Mouse (Mus musculus) frontal cortex, postnatal 14 days (tissue): ENCODE results near the gene Mlxip.

Experiments
- DNase-seq, 2 experiments: peaks; one replicate each; pipeline ENCODE4 v3.0.0; 2022; ENCODE audit warnings: low spot score in 2 of 2

Mlxip gene

DNA sequence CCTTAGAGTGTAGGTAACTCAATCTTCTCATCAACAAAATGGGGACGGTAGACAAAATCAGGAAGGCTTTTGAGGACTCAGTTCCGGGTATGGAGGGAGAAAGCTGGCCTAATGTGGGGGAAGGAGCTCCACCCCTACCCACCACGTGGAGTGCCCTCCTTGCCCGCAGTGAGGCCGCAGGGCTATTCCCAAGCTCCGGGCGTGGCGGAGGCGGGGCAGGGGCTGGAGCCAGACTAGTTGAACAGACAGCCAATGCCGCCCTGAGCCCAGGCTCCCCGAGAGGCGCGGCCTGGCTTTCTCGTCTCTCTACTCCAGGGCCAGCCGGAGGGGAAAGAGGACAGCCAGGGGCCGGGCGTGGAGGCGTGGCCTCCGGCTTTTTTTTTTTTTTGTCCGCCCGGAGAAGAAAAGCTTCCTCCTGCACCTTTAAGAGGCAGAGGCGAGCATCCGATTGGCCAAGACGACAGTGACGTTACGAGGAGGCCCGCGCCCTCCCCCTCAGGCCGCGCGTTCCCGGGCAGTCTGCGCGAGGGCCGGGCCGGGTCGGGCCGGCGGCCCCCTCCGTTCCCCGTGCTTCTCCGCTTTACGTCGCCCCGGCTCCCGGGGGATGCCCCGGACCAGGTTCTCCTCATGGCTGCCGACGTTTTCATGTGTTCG, at the start of gene Mlxip:
Gene Mlxip (plus strand): TSS at position 496 of the 654 bp plus-strand sequence.
- DNase-seq = peak; percentile 86 to 88

DNA sequence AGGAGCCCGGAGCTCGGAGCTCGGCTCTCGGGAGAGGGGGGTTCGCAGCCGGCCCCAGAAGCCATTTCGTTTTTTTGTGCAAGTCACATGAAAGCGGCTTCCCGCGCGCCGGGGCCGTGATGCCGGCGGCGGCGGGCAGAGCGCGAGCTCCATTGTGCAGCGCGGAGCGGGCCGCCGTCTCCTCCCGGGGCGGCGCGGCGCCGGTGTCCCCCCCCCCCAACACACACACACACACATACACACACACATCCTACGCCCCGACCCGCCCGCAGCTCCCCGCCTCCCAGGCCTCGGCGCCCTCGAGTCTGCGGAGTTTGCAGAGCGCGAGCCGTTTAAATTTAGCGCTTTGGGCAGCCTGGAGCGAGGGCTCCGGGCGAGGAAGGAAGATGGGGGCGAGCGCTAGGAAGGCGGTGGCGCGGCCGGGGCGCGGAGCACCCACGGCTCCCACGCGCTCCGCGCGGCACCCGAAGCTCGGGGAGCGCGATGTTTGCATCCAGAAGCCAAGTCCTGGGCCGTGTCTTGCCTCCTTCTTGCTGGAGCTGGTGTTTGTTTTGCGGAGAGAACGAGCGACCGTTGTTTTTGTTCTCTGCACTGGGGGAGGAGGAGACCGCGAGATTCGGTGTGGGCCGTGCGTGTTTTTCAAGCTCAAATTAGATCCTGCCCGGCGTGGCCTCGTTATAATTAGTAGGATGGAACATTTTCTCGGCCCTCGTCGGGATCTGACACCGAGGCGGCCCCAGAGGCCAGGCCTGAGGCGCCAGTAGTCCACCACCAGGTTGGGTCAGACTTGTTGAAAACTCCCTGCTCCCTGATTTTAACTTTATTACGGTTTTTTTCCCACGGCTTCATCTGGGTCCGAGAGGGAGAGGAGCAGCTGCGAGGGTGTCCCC, 49.4 kb upstream of the Mlxip start:
- peak; percentile 40 to 49 for DNase-seq

DNA sequence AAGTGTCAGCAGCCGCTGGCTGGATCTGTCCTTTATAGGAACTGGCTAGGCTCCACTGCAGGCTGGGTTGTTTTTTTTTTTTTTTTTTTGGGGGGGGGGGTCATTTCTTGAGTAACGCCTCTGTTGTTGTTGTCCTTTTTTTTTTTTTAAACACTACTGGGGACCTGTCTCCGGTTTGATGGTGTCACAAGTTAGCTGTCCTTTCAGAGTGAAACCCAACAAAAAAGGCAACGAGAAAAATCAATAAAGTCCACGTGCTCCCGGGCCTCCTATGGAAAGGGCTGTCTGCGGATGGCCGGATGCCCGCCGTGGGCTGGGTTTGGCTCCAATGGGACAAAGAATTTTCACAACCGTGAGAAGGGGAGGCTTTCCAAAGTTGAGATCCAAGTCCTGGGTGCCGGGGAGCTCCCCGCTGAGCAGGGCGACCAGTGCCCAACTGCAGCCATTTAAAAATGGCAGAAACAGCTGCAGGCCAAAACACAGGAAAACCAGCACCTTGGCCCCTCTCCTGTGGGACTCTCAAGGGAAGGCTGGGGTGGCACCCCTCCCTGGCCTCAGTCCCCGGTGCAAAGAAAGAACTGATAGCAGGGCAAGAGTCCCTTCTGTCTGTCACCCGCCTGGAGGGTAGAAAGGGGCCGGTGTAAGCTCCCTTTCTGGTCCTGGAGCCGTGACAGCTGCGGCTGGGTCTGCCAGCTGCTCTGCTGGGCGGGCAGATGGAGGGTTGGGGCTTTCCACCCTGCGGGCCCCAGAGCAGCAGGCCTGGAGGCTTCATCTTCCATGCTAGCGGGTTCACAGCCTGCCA, 48.5 kb upstream of the Mlxip start:
- DNase-seq = peak in 1 of 2 experiments; percentile 38

DNA sequence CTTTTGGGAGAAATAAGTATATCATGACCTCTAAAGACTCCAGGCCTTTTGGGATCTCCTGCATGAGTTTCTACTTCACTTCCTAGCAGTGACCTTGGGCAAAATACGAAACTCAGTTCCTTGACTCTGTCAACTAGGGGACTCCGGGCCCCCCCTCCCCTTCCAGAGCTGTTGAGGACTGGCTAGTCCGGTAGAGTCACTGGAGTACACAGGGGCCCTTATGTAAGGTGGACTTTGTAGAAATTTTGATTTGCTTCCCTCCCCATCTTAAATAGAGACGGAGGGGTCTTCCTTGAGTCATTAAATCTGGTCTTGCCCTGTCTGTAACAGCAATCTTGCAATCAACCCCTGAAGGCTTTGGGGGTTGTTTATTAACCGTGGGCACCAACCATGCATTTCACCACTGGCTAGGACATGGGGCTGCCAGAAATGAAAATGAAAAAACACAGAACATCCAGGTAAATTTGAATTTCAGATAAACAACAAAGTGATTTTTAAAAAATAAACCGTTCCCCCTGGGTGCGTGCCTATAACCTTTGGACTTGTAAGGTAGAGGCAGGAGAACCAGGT, 47.8 kb upstream of the Mlxip start:
- no peak for DNase-seq

DNA sequence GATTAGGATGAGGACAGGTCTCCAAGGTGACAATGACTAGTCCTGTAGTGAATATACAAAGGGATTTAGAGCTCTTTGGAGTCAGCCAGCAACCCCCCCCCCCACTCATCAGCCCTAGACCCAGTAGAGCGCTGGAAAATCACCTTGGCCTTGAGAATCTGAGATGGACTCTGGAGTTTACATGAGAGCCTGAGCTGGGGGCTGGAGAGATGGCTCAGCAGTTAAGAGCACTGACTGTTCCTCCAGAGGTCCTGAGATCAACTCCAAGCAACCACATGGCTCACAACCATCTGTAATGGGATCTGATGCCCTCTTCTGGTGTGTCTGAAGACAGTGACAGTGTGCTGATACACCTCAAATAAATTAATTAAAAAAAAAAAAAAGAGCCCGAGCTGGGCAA, 46.6 kb upstream of the Mlxip start:
- no peak for DNase-seq

DNA sequence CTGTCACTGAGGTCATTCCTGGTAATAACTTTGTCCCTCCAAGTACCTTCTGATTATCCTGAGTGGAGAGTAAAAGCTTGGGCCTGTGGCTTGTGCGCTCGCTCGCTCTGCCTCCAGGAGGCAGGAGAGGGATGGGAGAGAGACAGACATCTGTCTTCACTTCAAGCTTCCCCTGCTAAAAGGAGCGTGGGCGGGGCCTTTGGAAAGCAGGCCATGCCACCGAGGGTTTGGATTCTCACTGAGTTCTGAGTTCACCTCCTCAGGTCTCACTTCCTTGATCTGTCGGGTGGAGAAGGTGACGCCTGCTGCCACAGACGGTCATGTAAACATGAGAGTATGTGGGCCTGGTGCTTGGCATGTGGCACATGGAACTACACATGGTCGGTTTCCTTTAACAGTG, 44.2 kb upstream of the Mlxip start:
- no peak for DNase-seq

DNA sequence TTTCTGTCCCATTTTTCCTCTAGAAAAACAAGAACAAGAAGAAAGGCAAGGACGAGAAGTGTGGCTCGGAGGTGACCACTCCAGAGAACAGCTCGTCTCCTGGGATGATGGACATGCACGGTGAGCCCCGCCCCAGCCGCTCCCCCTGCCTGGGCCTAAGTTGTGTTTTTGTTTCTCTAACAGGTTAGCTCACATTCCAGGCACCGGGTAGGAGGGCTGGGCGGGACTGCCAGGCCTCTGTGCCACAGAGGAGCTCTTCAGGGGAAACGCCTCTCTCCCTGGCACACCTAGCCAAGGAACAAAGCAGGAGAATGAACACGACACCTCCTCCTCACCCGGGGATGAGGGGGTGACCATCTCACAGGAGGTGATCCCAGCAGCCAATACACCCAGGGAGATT, 38.7 kb upstream of the Mlxip start:
- DNase-seq = no peak

DNA sequence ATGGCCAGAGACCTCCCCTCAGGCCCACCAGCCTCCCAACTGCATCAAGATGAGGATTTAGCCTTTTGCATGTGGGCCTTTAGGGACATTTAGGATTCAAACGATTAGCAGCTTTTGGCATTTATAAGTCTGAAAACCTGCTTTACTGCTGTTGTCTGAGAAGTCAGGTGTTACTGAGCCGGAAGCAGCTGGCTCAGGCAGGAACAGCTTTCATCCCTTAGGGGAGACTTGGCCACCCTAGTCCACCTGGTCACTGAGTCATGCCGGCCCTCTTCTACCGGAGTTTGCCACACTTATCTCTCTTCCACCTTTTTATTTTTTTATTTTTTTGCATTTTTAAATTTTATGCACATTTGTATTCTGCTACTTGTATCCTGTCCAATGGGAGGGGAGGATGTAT, 37.3 kb upstream of the Mlxip start:
- DNase-seq = no peak

DNA sequence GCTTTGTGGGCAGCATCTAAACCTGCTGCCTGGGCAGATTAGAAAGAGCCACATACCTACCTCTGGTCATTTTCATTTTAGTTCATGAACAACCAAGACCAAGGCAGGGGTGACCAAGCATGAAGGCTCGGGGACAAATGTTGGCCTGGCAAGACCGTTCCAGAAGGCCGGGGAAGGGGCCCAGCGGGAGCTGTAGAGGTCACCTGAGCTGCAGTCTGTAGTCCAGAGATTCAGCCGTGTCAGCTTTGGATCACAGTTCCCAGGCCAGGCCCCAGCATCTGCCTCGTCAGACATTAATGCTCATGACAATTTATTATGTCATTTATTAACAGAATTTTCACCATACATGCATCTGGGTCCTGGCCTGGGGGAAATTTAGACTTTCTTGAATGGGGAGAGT, 35.2 kb upstream of the Mlxip start:
- no peak for DNase-seq

DNA sequence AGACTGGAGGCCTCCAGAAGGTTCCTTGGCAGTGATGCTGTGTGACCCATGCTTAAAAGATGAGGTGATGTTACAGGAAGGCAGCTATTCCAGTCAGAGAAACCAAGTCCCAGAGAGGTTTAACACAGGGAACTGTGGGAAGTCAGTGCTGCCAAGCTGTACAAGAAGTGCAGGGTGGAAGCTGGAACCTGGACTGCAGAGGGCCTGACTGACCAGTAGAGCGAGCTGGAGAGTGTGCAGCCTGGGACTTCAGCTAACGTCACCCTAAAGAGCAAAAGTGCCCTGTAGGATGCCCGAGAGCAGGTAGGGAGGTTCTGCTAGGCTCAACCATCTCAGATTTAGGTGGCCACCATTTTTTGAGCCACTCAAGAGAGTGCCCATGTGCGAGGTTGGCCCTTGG, 31.7 kb upstream of the Mlxip start:
- no peak for DNase-seq

DNA sequence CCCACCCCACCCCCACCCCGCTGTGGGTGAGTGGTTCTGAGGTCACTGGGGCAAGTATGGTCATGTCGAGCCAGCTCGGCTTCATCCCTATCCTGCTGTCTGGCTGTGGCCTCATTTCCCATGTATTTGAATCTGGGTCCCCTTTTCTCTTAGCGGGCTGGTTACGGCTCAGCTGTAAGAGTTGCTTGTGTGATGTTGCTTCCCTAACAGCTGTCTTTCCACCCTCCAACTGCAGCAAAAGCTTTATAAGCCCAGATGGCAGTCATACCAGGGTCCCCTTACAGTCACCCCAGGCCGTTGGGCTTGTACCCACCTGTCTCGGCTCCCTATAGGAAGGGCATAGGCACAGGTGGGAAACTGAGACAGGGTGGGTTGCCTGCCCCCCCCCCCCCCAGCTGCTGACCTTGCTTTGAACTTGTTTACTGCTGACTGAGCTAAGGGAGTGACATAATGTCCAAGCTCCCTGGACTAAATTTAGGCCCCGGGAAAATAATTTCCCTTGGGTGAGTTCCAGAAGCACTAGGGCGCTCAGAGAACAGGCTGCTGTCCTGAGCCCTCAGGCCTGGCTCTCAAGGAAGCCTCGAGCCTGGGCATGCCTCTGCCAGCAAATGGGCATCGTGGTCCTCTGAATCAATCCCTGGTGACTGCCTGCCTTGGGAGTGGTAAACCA, 30.2 kb upstream of the Mlxip start:
- no peak for DNase-seq

DNA sequence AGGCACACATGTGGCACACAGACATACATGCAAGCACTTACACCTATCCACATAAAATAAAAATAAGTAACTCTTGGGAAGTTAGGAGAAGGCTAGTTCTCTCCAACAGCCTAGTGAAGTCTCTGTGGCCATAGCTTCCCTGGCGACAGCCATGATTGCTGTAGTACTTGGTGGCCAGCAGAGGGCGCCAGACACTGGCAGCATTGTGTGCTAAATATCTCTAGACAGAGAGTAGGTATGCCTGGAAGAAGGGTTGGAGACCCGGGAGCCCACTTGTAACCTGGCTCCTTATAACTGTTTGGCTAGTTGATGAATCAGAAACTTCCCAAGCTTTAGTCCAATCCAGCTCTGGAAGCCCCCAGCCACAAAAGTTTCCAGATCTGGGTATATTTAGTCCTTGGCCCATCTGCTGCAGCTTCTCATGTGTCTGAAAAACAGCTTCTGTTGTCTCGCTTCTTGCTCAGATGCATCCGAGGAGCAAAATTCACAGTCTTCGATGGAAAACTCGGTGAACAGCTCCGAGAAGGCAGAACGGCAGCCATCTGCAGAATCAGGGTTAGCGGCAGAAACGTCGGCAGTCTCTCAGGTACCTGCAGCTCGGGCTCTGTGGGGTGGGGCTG, 25.6 kb upstream of the Mlxip start:
- no peak for DNase-seq

DNA sequence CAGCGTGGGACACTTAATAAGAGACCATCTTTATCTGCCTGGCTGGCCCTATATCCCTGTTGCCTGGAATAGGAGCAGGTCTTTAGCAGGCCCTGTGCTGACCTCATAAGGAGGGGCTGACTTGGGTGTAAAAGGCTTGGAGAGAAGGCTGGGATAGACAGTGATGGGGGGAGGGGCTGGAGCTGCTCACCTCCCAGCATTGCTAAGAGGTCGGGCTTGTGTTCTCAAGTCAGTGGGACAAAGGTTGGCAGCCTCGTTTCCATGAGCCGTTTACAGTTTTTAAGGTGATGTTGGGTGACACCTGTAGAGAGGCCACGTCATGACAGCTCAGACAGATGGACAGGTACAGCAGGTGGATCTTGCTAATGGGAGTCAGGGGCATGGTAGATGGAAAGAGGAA, 24.5 kb upstream of the Mlxip start:
- DNase-seq = no peak

DNA sequence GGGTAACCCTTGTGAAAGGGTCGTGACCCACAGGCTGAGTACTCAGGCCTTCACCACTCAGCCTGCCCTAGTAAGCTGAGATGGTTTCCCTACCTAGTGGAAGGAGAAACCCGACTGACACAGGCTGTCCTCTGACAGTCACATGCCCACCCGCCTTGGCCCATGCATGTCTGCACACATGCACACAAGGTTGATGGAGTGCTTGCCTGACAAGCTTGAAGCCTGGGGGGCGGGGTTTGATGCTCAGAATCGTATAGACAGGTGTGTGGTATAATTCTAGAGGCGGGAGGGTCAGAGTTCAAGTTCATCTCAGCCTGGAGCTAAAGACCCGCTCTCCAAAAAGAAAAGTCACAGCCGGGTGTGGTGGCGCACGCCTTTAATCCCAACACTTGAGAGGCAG, 19.3 kb upstream of the Mlxip start:
- no peak for DNase-seq

DNA sequence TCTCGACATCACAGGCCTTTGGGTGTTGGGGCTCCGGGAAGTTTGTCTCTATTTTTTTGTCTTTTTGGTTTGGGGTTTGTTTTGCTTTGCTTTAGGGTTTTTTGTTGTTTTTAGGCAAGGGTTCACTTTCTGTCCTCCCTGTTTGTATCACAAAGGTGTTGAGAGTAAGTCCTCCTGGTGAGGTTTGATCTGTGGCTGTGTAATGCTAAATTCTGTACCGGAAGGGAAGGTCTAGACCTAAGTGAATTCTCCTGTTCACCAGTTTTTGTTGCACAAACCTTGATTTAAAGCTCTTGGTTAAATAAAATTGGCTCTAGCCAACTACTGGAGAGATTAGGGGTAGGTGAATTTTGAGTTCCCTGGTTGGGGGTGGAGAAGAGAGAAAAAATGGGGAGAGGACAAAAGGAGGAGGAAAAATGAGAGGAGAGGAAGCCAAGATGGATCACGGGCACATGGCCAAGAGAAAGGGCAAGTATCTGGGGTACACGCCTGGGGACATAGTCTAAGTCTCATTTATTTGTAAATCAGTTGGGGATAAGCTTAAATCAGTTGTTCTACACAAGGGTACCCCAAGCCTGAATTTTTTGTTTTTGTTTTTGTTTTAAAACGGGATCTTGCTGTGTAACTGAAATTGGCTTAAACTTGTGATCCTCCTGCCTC, 18.7 kb upstream of the Mlxip start:
- no peak for DNase-seq

DNA sequence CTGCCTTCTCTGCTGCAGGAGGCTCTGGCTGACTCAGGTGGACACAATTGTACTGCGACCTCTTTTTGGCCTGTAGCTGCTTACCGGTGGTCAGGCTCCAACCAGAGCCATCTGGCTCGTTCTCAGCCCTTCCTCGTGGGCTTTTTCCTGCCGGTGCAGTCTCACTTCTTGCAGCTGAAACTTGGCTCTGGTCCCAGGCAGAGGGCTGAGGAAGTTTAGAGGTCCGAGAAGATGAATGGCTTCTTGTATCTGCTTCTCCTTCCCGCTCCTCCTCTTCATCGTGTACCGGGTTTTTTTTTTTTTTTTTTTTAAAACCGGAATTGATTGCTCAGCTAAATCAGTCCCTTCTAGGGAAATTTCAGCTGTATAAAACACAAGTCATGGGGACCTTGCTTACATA, 18.0 kb upstream of the Mlxip start:
- peak; percentile 55 to 67 for DNase-seq

DNA sequence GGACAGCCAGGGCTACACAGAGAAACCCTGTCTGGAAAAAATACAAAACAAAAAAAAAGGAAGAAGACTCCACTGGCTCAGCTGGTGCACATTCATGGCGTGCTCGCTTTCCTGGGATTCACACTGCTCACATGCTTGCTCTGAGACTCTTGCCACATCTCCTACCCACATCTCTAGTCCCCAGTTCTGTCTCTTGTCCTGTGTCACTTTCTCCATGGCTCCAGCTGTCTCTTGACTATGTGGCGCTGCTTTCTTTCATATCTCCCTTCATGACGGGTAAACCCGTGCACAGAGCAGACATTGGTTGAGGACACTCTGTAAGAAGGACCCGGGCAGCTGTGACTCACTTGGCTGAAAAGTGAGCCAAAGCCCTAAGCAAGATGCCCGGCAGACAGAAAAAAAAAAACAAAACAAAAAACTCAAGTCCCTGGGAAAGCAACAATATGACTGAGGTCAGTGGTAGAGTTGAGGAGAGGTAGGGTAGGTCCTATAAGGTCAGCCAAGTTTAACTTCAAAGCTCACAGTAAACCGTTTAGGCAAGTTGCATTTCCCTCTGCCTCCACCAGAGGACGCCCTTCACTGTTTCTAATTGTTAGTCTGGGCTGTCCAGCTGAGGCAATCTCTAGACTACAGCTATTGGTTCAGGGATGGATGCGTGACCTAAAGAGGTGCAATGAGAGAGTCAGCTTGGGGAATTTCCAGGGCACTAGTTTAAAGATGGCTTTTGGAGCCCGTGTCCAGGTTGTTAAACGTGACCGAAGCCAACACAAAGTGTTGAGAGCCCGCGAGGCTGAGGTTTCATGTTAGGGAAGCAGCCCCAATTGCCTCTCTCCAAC, 17.3 kb upstream of the Mlxip start:
- peak; percentile 60 to 73 for DNase-seq

DNA sequence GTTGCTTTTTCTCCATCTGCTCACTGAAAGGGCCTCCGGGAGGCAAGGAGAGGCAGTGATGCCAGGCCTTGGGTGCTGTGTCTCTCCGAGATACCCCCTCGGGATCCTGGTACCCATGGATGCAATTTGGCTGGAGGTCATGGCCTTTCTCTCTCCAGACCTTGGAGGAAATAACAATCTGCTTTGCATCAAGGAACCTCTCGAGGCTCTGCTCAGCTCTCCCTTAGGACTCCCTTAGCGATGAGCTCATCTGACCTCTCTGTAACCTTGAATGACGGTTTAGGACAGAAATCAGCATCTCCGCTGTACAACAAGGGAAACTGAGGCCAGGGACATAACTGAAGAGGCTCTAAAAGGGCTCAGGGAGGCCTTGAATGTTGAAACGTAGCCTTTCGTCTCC, 15.9 kb upstream of the Mlxip start:
- no peak for DNase-seq

DNA sequence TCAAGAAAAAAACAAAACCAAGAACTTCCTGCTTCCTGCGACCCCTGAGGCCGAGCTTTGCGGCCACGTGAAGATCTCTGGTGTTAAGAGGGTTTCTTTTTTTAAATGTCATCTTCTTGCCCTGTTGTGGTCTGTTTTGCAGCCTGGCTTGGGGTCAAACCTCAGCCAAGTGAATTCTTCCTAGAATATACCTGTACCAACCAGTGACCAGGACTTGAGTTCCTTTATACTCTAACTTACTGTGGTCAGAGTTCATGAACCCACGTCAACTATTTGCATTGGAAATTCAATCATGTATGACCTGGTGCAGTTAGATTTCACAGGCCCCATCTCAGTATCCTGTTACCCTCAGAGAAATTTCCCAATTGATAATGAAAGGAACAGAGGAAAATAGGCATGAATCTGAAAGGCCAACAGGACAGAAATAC, 15.1 kb upstream of the Mlxip start:
- DNase-seq = no peak

DNA sequence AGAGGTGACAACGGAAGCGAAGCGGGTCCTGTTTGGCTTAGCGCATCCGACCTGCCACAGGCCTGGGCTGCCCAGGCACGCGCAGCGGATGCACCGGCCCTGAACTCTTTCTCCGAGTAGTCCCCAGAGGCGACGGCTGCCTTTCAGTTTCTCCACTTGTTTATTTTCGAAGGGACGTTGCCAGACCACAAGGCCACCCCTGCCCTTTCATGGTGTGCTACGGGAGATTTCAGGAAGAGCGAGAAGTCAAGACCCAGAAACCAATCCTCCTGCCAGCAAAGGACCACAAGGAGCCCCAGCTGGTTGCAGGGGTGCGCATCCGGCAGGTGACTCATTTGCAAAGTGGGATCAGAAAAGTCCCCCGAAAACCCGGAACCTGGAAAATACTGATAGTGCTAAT, 12.6 kb upstream of the Mlxip start:
- no peak for DNase-seq
